Mouse (Mus musculus) limb, embryonic 10.5 days (tissue): ENCODE results near the gene Kif5a. TPM values are rescaled to one million over a fixed set of nuclear protein-coding genes. Genes with fewer than 3 reads are reported as not detected.

Experiments used
- DNase-seq: peaks from one replicate; pipeline ENCODE4 v3.0.0-alpha.2; 2017; ENCODE audit warnings: low spot score
- H3K27ac ChIP-seq: fragments of 300-500 bp; sonication (generic); 2 replicates; pipeline ENCODE4 v1.5.1; 2016; ENCODE audit warnings: mild to moderate bottlenecking
- H3K27me3 ChIP-seq: fragments of 300-500 bp; sonication (generic); 2 replicates; pipeline ENCODE4 v1.6.1; 2016; ENCODE audit warnings: low read depth, mild to moderate bottlenecking; ENCODE audit not compliant: poor library complexity, severe bottlenecking
- H3K36me3 ChIP-seq: fragments of 300-500 bp; sonication (generic); 2 replicates; pipeline ENCODE4 v1.6.1; 2016; ENCODE audit warnings: mild to moderate bottlenecking, moderate library complexity
- H3K4me1 ChIP-seq: fragments of 300-500 bp; sonication (generic); 2 replicates; pipeline ENCODE4 v1.6.1; 2016
- H3K4me3 ChIP-seq: fragments of 300-500 bp; sonication (generic); 2 replicates; pipeline ENCODE4 v1.5.1; 2016; ENCODE audit warnings: mild to moderate bottlenecking, moderate library complexity
- H3K9me3 ChIP-seq: fragments of 300-500 bp; sonication (generic); replicated peaks from 2 replicates; pipeline ENCODE4 v1.6.1; 2016; ENCODE audit warnings: mild to moderate bottlenecking
- WGBS: fragments of 180-500 bp; shearing (Covaris S2); methylation state at CpG from one replicate; pipeline ENCODE4 v1.1.7; 2016; 5-methylcytosine and 5-hydroxymethylcytosine counted together
- polyA plus RNA-seq: library from polyadenylated mRNA; unstranded; fragments of >200 nt; fragmentation: Nextera tagmentation; extraction: Ambion mirVana; gene quantifications from 2 replicates; pipeline ENCODE4 v1.2.1, GENCODE M21; 2016

The Kif5a gene
- polyA plus RNA-seq, 1 experiment from 2014 or later, result 2.2 TPM

DNA sequence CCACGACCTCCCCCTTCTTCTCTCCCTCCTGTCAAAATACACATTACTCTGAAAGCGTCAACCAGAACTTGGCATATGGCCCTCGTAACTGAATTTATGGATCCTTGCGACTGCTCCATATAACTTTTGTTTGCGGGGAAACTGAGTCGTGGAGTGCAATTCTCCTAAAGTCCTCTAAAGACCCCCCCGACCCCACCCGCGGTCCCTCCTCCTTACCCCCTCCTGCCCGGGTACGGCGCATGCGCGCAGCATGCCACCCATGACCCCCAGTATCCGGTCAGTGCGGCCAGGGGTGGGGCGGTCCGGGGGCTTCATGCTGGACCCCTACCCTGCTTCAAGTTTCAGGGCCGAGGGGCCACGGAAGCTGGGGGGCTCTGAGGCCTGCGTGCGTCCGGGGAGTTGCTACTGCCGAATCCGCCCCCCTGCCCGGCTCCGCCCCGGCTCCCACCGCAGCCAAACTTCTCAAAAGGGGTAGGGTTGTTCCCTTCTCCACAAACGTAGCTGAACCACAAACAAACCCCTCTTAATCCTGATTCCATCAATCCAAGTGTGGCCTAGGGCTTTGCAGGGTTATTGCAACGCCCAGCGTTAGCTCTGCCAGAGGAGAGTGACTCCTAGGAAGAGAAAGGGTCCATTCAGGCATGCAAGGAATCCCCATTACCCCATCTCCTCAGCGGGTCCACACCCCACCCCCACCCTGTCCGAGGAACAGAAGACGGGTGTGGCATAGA, 73.3 kb downstream of the Kif5a start, which contains the start of gene Arhgef25:
Arhgef25 (minus strand) TSS at position 433 of the 731 bp plus-strand sequence.
- Histone ChIP-seq H3K4me1 (peaks cover 64% of the 10 kb centered on the region), H3K9me3 (no peaks in the 10 kb centered on the region), H3K36me3 (peaks cover 56% of the 10 kb centered on the region), H3K27me3 (peaks cover 8% of the 10 kb centered on the region), H3K27ac (peak within 1 kb of the TSS; percentile 94), H3K4me3 (peak within 1 kb of the TSS; percentile 79)
- under 1% methylated on average over 35 of the region's 35 CpGs for WGBS
- peak; percentile 77 for DNase-seq

DNA sequence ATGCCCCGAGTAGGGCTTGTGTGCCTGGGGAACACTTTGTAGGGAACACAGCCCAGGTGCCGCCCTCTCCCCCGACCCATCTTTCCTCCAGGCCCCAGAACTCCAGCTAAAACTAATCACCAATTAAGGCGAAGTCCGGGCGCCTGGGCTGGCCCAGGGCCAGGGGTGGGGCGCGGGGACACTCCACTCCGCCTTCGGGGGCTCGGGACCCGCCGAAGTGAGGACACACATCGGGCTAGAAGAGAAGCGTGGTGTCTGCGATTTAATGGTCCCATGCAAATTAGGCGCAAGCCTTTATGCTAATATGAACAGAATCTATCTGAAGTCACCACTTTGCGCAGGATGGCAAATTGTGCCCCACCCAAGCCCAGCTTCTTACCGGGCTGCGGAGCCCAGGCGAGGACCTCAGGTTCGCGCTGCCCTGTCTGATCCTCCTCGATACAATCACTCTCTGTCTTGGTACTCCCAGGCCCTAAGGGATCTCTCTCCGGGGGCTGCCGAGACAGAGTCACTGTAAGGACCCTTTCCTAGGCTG, 74.0 kb downstream of the Kif5a start:
- H3K4me1 ChIP-seq, result peaks cover 63% of the 10 kb centered on the region
- H3K36me3 ChIP-seq, result peaks cover 62% of the 10 kb centered on the region

DNA sequence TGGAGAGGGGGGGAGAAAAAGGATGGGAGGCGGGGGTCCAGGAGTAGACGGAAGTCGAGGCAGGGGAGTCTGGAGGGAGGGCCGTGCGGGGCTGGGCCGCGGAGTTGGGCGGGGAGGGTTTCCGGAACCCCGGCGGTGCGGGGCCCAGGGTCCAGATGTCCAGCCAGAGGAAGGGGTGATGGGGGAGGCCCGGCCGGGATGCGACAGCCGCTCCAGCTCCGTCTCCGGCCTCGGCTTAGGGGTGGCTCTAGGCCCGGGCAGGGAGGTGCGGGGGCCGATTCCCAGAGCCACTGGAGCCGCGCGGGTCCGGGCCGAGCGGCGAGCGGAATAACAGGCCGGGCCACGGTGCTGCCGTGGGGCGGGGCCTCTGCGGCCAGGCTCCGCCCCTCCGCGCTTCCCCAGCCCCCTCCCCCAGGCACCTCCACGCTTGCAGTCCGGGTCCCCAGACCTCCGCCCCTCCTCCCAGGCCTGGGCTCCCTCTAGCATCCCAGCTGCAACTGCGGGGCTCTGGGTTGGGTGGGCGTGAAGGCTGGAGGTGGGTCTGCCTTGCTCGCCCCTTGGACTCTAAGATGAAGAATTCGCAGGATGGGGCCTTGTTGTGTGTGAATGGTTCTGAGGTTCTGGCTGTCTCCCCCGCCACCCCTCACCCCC, 74.6 kb downstream of the Kif5a start:
- peaks cover 16% of the 10 kb centered on the region for H3K27me3 ChIP-seq
- no peaks in the 10 kb centered on the region for H3K9me3 ChIP-seq
- peaks cover 68% of the 10 kb centered on the region for H3K4me1 ChIP-seq
- H3K4me3 ChIP-seq, result peak overlapping the region; percentile 79
- peak; percentile 91 for DNase-seq
- peak overlapping the region; percentile 94 for H3K27ac ChIP-seq
- H3K36me3 ChIP-seq, result peaks cover 63% of the 10 kb centered on the region
- WGBS, result under 1% methylated on average over 46 of the region's 46 CpGs

More for the DNA sequence above, 74.0 kb downstream of the Kif5a start:
- Histone ChIP-seq H3K9me3 (no peaks in the 10 kb centered on the region), H3K4me3 (peak overlapping the region; percentile 79), H3K27ac (peak overlapping the region; percentile 94), H3K27me3 (peaks cover 14% of the 10 kb centered on the region)
- DNase-seq, result no peak
- under 1% methylated on average over 26 of the region's 26 CpGs for WGBS

DNA sequence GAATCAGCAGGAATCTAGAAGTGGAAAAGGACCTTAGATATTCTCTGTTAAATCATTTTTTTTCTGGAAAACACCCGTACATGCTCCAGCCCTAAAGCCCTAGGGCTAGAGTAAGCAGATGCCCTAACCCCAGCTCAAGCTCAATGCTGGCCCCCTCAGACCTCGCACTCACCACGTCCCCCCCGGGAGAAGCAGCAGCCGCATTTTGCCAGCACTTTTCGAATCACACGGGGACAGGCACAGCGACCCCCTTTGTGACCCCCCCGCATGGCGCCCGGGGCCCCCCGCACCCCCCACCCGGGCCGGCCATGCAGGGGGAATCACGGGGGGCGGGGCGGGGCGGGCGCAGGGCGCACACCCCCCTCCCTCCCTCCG, 75.1 kb downstream of the Kif5a start:
- Histone ChIP-seq H3K4me1 (peaks cover 71% of the 10 kb centered on the region), H3K27me3 (peaks cover 21% of the 10 kb centered on the region), H3K9me3 (no peaks in the 10 kb centered on the region), H3K4me3 (peak overlapping the region; percentile 79), H3K27ac (peak overlapping the region; percentile 94), H3K36me3 (peaks cover 63% of the 10 kb centered on the region)
- DNase-seq, result no peak
- WGBS, result 1% methylated on average over 21 of the region's 21 CpGs

DNA sequence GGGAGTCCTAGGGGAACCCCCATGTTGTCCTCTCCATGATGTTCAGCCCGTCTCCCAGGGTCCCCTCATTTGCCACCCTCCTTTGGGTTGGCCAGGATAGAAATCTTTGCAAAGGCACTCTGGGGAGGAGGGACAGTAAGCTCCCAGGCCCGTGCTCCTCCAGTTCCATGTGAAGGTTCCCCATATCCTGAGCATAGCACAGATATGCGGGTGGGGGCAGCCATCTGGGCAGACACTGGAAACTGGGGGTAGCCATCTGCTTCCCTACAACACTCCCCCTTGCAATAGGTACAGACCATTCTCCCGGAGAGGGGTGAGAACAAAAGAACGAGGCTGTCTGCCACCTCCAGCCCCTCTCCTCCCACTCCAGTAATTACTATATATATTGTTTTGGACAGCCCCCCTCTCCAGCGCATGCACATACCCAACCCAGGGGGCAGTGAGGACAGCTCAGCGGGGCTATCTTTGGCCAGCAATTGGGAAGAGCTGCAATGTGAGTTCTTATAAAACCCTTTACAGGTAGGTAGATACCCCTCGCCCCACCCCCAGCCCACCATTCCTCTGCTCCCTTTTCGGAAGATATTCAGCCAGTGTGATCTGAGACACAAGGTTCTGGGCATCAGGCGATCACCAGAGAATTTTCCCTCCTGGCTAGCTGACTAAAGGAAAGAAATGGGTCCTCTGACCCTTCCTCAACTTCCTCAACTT, 75.6 kb downstream of the Kif5a start:
- Histone ChIP-seq H3K4me1 (peaks cover 65% of the 10 kb centered on the region), H3K9me3 (no peaks in the 10 kb centered on the region), H3K4me3 (peak overlapping the region; percentile 79), H3K36me3 (peaks cover 63% of the 10 kb centered on the region), H3K27me3 (peaks cover 26% of the 10 kb centered on the region), H3K27ac (peak overlapping the region; percentile 94)
- 42% methylated on average over 10 of the region's 10 CpGs for WGBS
- no peak for DNase-seq

DNA sequence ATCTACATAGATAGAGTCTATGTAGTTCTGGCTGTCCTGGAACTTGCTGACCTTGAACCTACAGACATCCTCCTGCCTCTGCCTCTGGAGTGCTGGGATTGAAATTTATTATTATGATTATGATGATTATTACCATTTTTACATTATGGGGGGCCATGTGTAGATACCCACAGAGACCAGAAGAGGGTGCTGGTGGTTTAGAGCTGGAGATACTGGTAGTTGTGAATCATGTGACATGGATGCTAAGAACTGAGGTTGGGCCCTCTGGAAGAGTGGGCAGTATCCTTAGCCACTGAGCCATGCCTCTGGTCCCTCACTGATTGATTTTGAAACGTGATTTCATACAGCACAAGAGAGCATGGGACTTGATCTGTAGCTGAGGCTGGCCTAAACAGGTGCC, 76.7 kb downstream of the Kif5a start:
- 74% methylated on average over 1 of the region's 1 CpGs for WGBS
- peaks cover 58% of the 10 kb centered on the region for H3K36me3 ChIP-seq

DNA sequence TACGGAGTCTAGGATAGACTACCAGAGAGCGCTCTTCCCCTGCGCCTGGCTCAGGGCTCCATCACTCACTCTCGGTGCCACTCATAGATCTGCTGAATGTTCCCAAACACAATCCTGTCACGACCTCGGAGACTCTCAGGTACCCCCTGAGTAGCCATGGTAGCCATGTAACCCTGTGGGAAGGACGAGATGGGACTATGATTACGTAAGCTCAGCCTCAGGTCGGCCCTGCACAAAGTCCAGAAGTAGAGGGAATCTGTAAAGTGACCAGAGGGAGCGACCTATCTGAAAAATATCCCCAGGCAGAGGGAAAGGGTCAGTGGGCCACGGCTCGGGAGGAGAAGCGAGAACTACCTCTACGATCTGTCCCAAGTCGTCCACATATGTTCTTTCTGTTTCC, 77.6 kb downstream of the Kif5a start:
- Histone ChIP-seq H3K36me3 (peaks cover 49% of the 10 kb centered on the region), H3K9me3 (no peaks in the 10 kb centered on the region), H3K4me1 (peaks cover 60% of the 10 kb centered on the region), H3K27ac (no peak overlapping the region), H3K27me3 (peaks cover 46% of the 10 kb centered on the region), H3K4me3 (no peak overlapping the region)
- no peak for DNase-seq
- 83% methylated on average over 15 of the region's 15 CpGs for WGBS

More for the DNA sequence above, 76.7 kb downstream of the Kif5a start:
- H3K27ac ChIP-seq, result no peak overlapping the region
- H3K27me3 ChIP-seq, result peaks cover 37% of the 10 kb centered on the region
- DNase-seq, result no peak
- H3K9me3 ChIP-seq, result no peaks in the 10 kb centered on the region
- peaks cover 65% of the 10 kb centered on the region for H3K4me1 ChIP-seq
- H3K4me3 ChIP-seq, result no peak overlapping the region

DNA sequence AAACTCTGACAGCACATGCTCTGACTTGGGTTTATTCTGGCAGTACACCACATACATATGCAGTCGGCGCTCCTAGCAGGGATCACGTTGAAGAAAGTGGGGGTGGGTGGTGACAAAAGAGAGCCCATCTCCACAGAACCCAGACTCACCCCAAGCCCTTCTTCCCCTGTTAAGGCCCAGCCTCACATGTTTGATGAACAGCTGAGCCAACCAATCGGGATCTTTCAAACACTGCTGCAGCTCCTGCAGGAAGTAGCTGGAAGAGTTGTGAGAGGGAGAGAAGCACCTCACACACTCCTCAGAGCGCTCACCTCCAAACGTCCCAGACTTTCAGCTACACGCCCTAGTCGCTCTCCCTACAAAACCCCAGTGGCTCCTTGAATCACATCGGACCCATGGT, 78.0 kb downstream of the Kif5a start:
- Histone ChIP-seq H3K36me3 (peaks cover 49% of the 10 kb centered on the region), H3K27ac (no peak overlapping the region), H3K9me3 (no peaks in the 10 kb centered on the region), H3K4me3 (no peak overlapping the region), H3K27me3 (peaks cover 50% of the 10 kb centered on the region), H3K4me1 (peaks cover 60% of the 10 kb centered on the region)
- DNase-seq, result no peak
- 73% methylated on average over 9 of the region's 9 CpGs for WGBS

DNA sequence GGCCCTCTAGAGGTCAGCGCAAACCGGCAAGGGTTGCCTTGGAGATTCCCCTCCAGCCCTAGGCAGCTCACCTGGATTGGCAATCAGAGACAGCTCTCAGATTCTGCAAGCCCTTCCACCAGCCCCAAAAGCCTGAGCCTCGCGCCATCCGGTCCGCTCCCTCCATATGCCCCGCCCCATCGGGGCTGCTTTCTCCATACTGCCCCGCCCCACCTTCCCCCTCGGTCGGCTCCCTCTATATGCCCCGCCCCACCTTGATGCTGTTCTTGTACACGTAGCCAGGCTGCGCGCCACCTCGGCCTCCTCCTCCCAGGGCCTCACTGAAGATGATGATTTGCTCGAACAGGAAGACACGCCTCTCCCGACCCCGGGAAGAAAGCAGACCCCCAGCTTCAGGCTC, 79.4 kb downstream of the Kif5a start:
- Histone ChIP-seq H3K27me3 (peaks cover 64% of the 10 kb centered on the region), H3K27ac (no peak overlapping the region), H3K4me3 (peak overlapping the region; percentile 16), H3K4me1 (peaks cover 59% of the 10 kb centered on the region), H3K9me3 (no peaks in the 10 kb centered on the region), H3K36me3 (peaks cover 49% of the 10 kb centered on the region)
- no peak for DNase-seq
- WGBS, result 12% methylated on average over 20 of the region's 20 CpGs

DNA sequence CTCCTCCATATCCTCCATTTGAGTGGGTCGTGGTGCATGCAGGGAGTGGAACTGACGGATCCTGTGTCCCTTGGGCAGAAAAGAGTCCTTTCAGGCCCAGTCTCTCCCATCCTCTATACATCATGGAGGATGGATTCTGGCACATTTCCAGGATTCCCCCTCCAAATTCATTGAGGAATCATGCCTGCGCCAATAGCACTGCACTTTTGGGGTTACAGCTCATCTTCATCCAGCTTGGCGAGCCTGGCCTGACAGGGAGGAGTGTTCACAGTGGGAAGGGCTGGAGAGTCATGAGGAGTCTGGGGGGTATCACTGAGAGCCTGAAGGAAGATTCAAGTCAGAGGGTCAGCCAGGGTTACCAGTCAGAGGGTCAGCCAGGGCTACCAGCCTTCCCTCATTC, 80.5 kb downstream of the Kif5a start:
- no peak for DNase-seq
- Histone ChIP-seq H3K27ac (no peak overlapping the region), H3K27me3 (peaks cover 75% of the 10 kb centered on the region), H3K9me3 (no peaks in the 10 kb centered on the region), H3K36me3 (peaks cover 49% of the 10 kb centered on the region), H3K4me1 (peaks cover 61% of the 10 kb centered on the region), H3K4me3 (no peak overlapping the region)
- WGBS, result 94% methylated on average over 4 of the region's 4 CpGs

DNA sequence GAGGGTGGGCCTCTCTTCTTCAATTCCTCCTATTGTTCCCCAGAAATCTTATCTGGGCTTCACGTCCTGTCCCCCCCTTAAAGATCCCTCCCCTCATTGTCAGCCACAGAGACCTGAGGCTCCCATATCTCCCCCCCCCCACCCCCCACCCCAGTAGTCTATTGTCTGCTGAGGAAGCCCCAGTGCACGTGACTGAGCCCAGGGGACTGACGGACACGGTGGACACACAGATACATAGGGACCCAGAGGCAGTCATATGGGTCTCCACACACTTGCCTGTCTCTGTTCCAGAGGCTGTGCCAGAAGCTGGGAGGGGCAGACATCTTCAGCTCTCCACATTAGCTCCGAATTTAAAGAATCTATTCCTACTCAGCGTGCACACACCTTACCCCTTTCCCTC, 81.6 kb downstream of the Kif5a start:
- no peak overlapping the region for H3K4me3 ChIP-seq
- no peaks in the 10 kb centered on the region for H3K9me3 ChIP-seq
- peaks cover 64% of the 10 kb centered on the region for H3K4me1 ChIP-seq
- H3K36me3 ChIP-seq, result peaks cover 41% of the 10 kb centered on the region
- 74% methylated on average over 6 of the region's 6 CpGs for WGBS
- no peak for DNase-seq
- no peak overlapping the region for H3K27ac ChIP-seq
- peaks cover 86% of the 10 kb centered on the region for H3K27me3 ChIP-seq

DNA sequence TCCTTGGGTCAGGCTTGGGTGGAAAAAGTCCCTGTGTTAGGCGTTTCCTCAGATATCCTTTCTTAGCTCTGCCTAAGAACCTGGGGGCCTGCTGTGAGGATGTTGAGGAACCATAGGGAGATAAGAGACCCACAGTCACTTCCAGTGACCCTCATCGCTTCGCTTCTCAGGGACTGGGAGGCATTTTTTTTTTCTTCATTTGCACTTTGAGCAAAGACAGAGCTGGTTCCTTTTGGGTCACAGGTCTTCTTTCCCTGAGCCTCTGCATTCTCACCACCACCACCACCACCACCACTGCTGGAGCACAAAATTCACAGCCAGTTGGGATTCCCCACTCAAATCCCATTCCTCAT, 82.5 kb downstream of the Kif5a start:
- H3K36me3 ChIP-seq, result peaks cover 32% of the 10 kb centered on the region
- DNase-seq, result no peak
- whole genome bisulfite sequencing, result 19% methylated on average over 3 of the region's 3 CpGs
- H3K4me1 ChIP-seq, result peaks cover 71% of the 10 kb centered on the region
- no peak overlapping the region for H3K27ac ChIP-seq
- peaks cover 95% of the 10 kb centered on the region for H3K27me3 ChIP-seq
- no peaks in the 10 kb centered on the region for H3K9me3 ChIP-seq
- H3K4me3 ChIP-seq, result peak overlapping the region; percentile 45
